Mouse (Mus musculus): ENCODE data around the gene Zfp429.
"Not testable (repeated sequence)": the region's sequence is repeated elsewhere in the genome, so short reads cannot be mapped to it uniquely, and the experiment has no call there.

DNA sequence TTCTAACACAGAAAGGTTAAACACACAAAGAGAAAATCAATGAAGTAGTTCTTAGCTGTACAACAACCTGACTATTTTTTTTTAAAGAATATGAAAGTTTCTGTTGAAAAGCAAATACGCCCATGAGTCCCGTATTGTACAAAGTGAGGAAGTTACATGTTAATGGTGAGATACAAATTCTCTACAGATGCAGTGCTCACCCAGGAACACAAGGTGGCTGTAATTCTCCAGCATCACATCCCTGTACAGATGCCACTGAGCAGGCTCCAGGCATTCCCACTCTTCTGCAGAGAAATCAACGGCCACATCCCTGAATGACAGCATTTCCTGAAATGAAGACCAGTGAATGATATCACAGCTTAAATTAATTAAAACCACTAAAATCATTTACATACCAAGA lies 14.0 kb upstream of the Zfp429 start:
- TF ChIP-seq POLR2A (IDR thresholded peaks at IDR 0.05; ENCODE audit: low read depth, low read length); CTCF (IDR thresholded peaks at IDR 0.05; ENCODE audit: extremely low read depth, insufficient read length, insufficient replicate concordance, low read depth, low read length): not testable (repeated sequence)
